Mouse (Mus musculus) gastrocnemius, adult 8-10 months (tissue): ENCODE measurements around the gene Tinf2. TPM values are rescaled to one million over a fixed set of nuclear protein-coding genes. Genes with fewer than 3 reads are reported as not detected.

Experiments used
- DNase-seq, 2 experiments: peaks; one replicate each; pipeline ENCODE4 v3.0.0; 2022; ENCODE audit warnings: low spot score in 2 of 2
- total RNA-seq, 4 experiments: library from RNA; stranded (reverse); gene quantifications; 2 replicates each; pipeline ENCODE4 v1.2.4; 2022

Gene Tinf2
- total RNA-seq, 4 experiments from 2014 or later: 13.0 to 17.4 (median 14.6) TPM

DNA sequence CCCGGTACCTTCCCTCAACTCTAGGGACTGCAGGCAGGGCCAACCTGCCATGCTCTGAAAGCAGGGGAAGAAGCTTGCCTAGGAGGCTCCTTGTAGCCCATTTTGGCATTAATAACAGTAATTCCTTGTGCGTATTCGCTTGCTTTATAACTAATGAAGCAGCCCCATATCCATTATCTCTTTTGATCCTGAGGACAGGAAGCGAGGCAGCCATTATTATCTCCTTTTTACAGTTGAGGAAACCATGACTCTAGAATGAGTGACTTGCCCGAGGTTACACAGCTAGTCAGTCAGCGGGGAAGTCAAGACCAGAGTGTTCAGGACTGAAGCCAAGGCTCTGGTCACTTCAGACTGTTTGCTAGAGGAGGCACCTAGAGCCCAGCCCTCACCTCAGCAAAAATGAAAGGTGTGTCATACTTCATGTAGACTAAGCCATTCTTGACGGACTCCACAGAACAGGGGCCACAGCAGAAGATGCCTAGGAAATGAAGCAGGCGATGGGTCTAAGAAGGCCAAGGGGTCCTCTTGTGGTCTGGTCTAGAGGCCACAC is 24.5 kb upstream of the Tinf2 start:
- no peak for DNase-seq

- DNase-seq: no peak
Measured at GRCm38 (mm10) chr14:55702761-55703160, 21.1 kb upstream of the Tinf2 start.

DNA sequence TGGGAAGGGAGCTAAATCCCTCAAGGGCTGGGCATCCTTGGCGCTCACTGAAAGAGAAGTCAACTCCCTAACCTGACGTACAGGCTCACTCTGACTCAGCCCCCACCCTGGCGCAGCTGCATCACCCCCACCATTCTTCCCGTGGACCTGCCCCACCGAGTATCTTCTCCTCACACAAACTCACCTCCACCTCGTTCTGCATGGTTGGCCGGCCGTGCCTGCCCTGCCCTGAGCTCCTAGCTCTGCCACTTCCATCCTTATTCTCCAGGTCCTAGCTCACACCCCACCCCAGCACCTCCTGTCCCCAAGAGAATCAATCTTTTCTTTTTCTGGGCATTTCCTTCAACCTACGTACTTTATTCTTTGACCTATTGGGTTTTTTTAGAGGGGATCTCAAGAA is 19.5 kb upstream of the Tinf2 start:
- no peak for DNase-seq

GRCm38 (mm10) chr14:55697226-55697625 is 15.6 kb upstream of the Tinf2 start:
- no peak for DNase-seq

GRCm38 (mm10) chr14:55689433-55689832 is 7.8 kb upstream of the Tinf2 start:
- no peak for DNase-seq

- DNase-seq: no peak
Measured at GRCm38 (mm10) chr14:55682118-55682493, 486 bp upstream of the Tinf2 start.

DNA sequence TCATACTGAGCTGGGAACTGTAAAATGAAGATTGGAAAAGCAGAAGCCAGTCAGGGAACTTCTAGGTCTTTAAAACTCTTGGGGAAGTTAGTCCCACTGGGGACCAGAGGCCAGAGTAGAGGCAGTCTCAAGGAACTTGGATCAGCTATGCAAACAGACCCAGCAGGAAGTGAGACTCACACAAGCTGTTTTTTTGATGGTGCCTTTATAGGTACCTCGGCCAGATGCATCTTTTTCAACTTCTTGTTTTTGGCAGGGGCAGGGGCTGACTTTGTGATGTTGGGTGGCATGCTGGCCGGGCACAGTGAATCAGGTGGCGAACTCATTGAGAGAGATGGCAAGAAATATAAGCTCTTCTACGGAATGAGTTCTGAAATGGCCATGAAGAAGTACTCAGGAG is 4.0 kb downstream of the Tinf2 start:
- no peak for DNase-seq

DNA sequence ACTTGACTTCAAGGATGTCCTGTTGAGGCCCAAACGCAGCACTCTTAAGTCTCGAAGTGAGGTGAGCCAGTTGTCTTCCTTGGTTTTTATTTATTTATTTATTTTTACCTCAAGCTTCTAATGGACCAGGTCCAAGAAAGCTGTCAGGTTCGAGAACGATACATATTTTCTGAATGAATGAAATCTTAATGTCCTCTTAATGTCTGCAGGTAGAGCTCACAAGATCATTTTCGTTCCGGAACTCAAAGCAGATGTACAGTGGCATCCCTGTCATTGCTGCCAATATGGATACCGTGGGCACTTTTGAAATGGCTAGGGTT is 8.9 kb downstream of the Tinf2 start:
- DNase-seq: no peak

GRCm38 (mm10) chr14:55671833-55672740 is 9.5 kb downstream of the Tinf2 start, which contains the start of the genes Gmpr2 and Nedd8:
TSS of gene Gmpr2 (plus strand) at chr14:55671941.
TSS of gene Nedd8 (minus strand) at chr14:55672124.
- DNase-seq: peak; percentile 80 to 85

- no peak for DNase-seq
Measured at GRCm38 (mm10) chr14:55671486-55671832, 10.2 kb downstream of the Tinf2 start.

DNA sequence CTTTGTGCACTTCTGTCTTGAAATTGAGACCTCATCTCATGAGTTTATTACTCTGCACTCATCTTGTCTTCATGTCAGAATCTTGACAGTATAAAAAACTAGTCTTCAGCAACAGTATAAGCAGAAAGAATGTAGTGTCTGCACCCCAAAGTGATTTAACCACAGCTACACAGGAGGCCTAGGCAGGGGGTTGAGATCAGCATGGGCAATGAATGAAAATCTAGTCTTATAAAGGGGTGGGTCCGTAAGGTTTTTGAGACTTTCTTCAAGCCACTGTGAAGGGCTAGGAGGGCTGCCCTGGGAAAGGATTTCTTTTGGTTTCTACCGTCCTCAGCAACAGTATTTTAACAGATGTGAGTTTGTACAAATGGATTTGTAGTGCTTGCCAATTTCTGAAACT is 21.0 kb downstream of the Tinf2 start:
- no peak for DNase-seq

GRCm38 (mm10) chr14:55659960-55660573 is 21.6 kb downstream of the Tinf2 start, which contains the start of gene Mdp1:
TSS of gene Mdp1 (minus strand) at chr14:55660508.
- peak; percentile 47 to 63 for DNase-seq

DNA sequence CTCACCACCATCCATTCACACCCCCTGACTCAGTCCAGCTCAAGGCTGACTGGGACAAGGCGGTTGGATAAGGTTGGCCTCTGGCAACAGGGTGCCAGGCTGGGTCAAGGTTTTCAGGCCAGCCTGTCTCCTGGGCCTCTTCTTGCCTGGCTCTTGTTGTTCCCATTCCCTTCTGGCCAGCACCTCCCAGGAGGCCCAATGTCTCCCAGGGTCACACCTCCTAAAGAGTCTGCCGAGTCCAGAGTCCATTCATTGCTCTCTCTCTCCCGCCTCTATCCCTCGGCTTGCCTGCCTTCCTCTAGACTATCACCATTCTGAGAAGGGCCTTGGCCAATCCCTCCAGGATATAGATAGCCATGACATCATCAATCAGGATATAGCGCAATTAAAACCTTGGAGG is 23.6 kb downstream of the Tinf2 start:
- no peak for DNase-seq

DNA sequence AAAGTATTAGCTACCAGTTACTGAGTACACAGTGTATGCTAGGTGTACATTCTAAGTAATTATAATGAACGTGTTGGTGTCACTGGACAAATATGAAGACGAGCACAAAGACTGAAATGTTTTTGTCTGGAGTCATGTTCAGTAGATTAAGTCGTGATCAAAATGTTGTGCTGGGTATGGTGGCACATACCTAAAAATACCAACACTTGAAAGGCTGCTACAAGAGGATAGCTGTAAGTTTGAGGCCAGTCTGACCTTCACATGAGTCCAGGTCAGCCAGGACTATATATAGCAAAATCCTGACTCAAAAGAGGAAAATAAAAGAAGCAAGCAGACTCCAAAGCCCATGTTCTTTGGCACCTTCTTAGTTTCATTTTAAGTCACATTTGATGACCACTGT is 24.7 kb downstream of the Tinf2 start:
- no peak for DNase-seq

DNA sequence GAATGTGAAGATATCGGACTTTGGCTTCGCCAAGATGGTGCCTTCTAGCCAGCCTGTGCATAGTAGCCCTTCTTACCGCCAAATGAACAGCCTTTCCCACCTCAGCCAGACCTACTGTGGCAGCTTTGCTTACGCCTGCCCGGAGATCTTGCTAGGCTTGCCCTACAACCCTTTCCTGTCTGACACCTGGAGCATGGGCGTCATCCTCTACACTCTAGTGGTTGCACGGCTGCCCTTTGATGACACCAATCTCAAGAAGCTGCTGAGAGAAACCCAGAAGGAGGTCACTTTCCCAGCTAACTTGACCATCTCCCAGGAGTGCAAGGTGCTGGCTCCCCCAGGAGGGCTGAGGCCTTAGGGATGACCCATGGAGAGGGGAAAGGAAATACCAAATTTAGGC is 30.1 kb downstream of the Tinf2 start:
- no peak for DNase-seq

GRCm38 (mm10) chr14:55649884-55650283 is 31.7 kb downstream of the Tinf2 start, which contains the start of gene Tssk4:
TSS of gene Tssk4 (plus strand) at chr14:55650184.
- DNase-seq: no peak

- no peak for DNase-seq
Measured at GRCm38 (mm10) chr14:55644261-55644888, 37.2 kb downstream of the Tinf2 start.

GRCm38 (mm10) chr14:55643060-55643907 is 38.3 kb downstream of the Tinf2 start, which contains the start of gene Tm9sf1:
TSS of gene Tm9sf1 (minus strand) at chr14:55643806.
- DNase-seq: peak; percentile 76 to 79

DNA sequence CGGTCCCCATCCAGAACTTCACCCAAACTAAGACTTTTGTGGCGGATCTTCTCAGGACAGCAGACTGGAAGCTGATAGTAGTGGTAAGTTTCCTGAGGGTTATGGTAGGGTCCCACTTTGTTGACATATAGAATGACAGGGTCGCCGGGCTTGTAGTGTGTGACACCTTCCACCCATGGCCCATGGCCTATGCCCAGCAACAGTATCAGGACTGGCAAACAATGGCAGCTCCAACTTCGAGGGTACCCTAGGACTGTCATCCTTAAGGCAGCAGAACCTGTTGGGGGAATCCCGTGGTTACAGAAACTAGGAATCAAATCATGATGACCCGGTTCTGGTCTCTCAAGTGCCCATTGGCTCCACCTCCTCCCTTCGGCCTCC is 39.0 kb downstream of the Tinf2 start:
- no peak for DNase-seq

- DNase-seq: no peak
Measured at GRCm38 (mm10) chr14:55641291-55641690, 40.3 kb downstream of the Tinf2 start.

DNA sequence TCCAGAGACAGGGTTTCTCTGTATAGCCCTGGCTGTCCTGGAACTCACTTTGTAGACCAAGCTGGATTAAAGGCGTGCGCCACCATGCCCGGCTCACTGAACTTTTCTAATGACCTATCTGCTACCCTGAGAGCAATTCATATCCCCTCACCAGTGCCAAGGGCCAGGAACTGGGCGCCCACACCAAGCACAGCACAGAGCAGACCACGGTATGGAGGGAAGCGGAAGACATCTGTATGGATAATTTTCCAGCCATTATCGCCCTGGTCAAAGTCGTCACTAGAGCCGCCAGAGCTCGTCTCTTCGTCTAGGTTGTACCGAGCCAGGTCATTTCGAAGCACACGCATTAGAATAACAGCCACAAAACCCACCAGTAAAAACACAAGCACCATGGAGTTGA is 40.8 kb downstream of the Tinf2 start:
- no peak for DNase-seq
